Mouse (Mus musculus): ENCODE measurements around the gene Rsl1d1. TPM values are rescaled to one million over a fixed set of nuclear protein-coding genes. Genes with fewer than 3 reads are reported as not detected.

The Rsl1d1 gene
- polyA plus RNA-seq, 2 experiments = 43.6 to 109 TPM

GRCm38 (mm10) chr16:11203600-11204390, 664 bp upstream of the Rsl1d1 start:
- WGBS (ENCODE audit: insufficient replicate concordance) = 3% methylated on average over 24 of the region's 24 CpGs
- Histone ChIP-seq H3K4me3 (ENCODE audit: insufficient read depth in 1 of 2, low read depth in 2 of 2, low read length in 2 of 2) (peak overlapping the region; percentile 79 to 96), H3K9me3 (ENCODE audit: control insufficient read depth, low read length) (no peaks in the 10 kb centered on the region), H3K36me3 (replicated peaks; ENCODE audit: control insufficient read depth, insufficient read depth, low read depth) (peaks cover 38% of the 10 kb centered on the region), H3K27ac (peak overlapping the region; percentile 72), H3K4me2 (ENCODE audit: low read depth) (peak overlapping the region; percentile 96), H3K27me3 (ENCODE audit: control insufficient read depth, insufficient read depth, low read length) (no peaks in the 10 kb centered on the region), H3K9ac (replicated peaks) (peak overlapping the region; percentile 93), H3K4me1 (replicated peaks; ENCODE audit: control insufficient read depth in 2 of 2, insufficient read depth in 2 of 2, low read length in 1 of 2) (peaks cover 13 to 20% of the 10 kb centered on the region in 2 experiments)
- TF ChIP-seq CTCF (IDR thresholded peaks at IDR 0.05; ENCODE audit: low read depth) (no peak), EP300 (IDR thresholded peaks at IDR 0.05; ENCODE audit: low read depth) (no peak)
- peak in 1 of 3 experiments; percentile 12 for DNase-seq (ENCODE audit: low read depth in 3 of 3, low spot score in 3 of 3)
- ATAC-seq (ENCODE audit: insufficient read depth) = peak; percentile 70

- TF ChIP-seq EP300 (IDR thresholded peaks at IDR 0.05; ENCODE audit: low read depth) = no peak
- peak; percentile 31; the same call in 1 of the 2 replicates for TF ChIP-seq CTCF (IDR thresholded peaks at IDR 0.05; ENCODE audit: low read depth)
- no peak for ATAC-seq (ENCODE audit: insufficient read depth)
- 51% methylated on average over 6 of the region's 6 CpGs for WGBS (ENCODE audit: insufficient replicate concordance)
- H3K4me1 ChIP-seq (replicated peaks; ENCODE audit: control insufficient read depth in 2 of 2, insufficient read depth in 2 of 2, low read length in 1 of 2) = peaks cover 13 to 25% of the 10 kb centered on the region in 2 experiments
- H3K4me3 ChIP-seq (ENCODE audit: insufficient read depth in 1 of 2, low read depth in 2 of 2, low read length in 2 of 2) = peak overlapping the region; percentile 79 to 96
- DNase-seq (ENCODE audit: low read depth in 3 of 3, low spot score in 3 of 3) = no peak
- H3K27ac ChIP-seq = no peak overlapping the region
- H3K9ac ChIP-seq (replicated peaks) = peak overlapping the region; percentile 93
- peak overlapping the region; percentile 96 for H3K4me2 ChIP-seq (ENCODE audit: low read depth)
- H3K36me3 ChIP-seq (replicated peaks; ENCODE audit: control insufficient read depth, insufficient read depth, low read depth) = peaks cover 42% of the 10 kb centered on the region
- H3K9me3 ChIP-seq (ENCODE audit: control insufficient read depth, low read length) = no peaks in the 10 kb centered on the region
- no peaks in the 10 kb centered on the region for H3K27me3 ChIP-seq (ENCODE audit: control insufficient read depth, insufficient read depth, low read length)
These were observed 1.3 kb downstream of the Rsl1d1 start for GRCm38 (mm10) chr16:11201740-11202394.

- peaks cover 57% of the 10 kb centered on the region for H3K36me3 ChIP-seq (replicated peaks; ENCODE audit: control insufficient read depth, insufficient read depth, low read depth)
- no peak for DNase-seq (ENCODE audit: low read depth in 3 of 3, low spot score in 3 of 3)
- TF ChIP-seq CTCF (IDR thresholded peaks at IDR 0.05; ENCODE audit: low read depth) (no peak), EP300 (IDR thresholded peaks at IDR 0.05; ENCODE audit: low read depth) (no peak)
- H3K4me3 ChIP-seq (ENCODE audit: insufficient read depth in 1 of 2, low read depth in 2 of 2, low read length in 2 of 2) = no peak overlapping the region
- no peaks in the 10 kb centered on the region for H3K27me3 ChIP-seq (ENCODE audit: control insufficient read depth, insufficient read depth, low read length)
- H3K4me2 ChIP-seq (ENCODE audit: low read depth) = no peak overlapping the region
- no peaks in the 10 kb centered on the region for H3K9me3 ChIP-seq (ENCODE audit: control insufficient read depth, low read length)
- H3K4me1 ChIP-seq (replicated peaks; ENCODE audit: control insufficient read depth in 2 of 2, insufficient read depth in 2 of 2, low read length in 1 of 2) = peaks cover 13 to 25% of the 10 kb centered on the region in 2 experiments
- ATAC-seq (ENCODE audit: insufficient read depth) = no peak
- H3K9ac ChIP-seq (replicated peaks) = no peak overlapping the region
- 82% methylated on average over 3 of the region's 3 CpGs for WGBS (ENCODE audit: insufficient replicate concordance)
- H3K27ac ChIP-seq = no peak overlapping the region
These were observed 2.9 kb downstream of the Rsl1d1 start for GRCm38 (mm10) chr16:11200247-11200646.

- WGBS (ENCODE audit: insufficient replicate concordance) = 50% methylated on average over 2 of the region's 2 CpGs
- Histone ChIP-seq H3K36me3 (replicated peaks; ENCODE audit: control insufficient read depth, insufficient read depth, low read depth) (peaks cover 75% of the 10 kb centered on the region), H3K4me1 (replicated peaks; ENCODE audit: control insufficient read depth in 2 of 2, insufficient read depth in 2 of 2, low read length in 1 of 2) (peaks cover 6 to 12% of the 10 kb centered on the region in 2 experiments), H3K9me3 (ENCODE audit: control insufficient read depth, low read length) (no peaks in the 10 kb centered on the region), H3K27me3 (ENCODE audit: control insufficient read depth, insufficient read depth, low read length) (no peaks in the 10 kb centered on the region), H3K27ac (no peak overlapping the region), H3K9ac (replicated peaks) (no peak overlapping the region), H3K4me2 (ENCODE audit: low read depth) (no peak overlapping the region), H3K4me3 (ENCODE audit: insufficient read depth in 1 of 2, low read depth in 2 of 2, low read length in 2 of 2) (no peak overlapping the region)
- ATAC-seq (ENCODE audit: insufficient read depth) = peak; percentile 36; the same call in 1 of the 2 replicates
- DNase-seq (ENCODE audit: low read depth in 3 of 3, low spot score in 3 of 3) = peak; percentile 47 to 55 (median 52)
- TF ChIP-seq CTCF (IDR thresholded peaks at IDR 0.05; ENCODE audit: low read depth) (no peak), EP300 (IDR thresholded peaks at IDR 0.05; ENCODE audit: low read depth) (no peak)
These were observed 4.7 kb downstream of the Rsl1d1 start for GRCm38 (mm10) chr16:11198467-11198866.

- TF ChIP-seq EP300 (IDR thresholded peaks at IDR 0.05; ENCODE audit: low read depth) (no peak), CTCF (IDR thresholded peaks at IDR 0.05; ENCODE audit: low read depth) (no peak)
- no peak overlapping the region for H3K9ac ChIP-seq (replicated peaks)
- no peak for ATAC-seq (ENCODE audit: insufficient read depth)
- 78% methylated on average over 4 of the region's 4 CpGs for WGBS (ENCODE audit: insufficient replicate concordance)
- H3K9me3 ChIP-seq (ENCODE audit: control insufficient read depth, low read length) = no peaks in the 10 kb centered on the region
- H3K27ac ChIP-seq = no peak overlapping the region
- no peak for DNase-seq (ENCODE audit: low read depth in 3 of 3, low spot score in 3 of 3)
- H3K27me3 ChIP-seq (ENCODE audit: control insufficient read depth, insufficient read depth, low read length) = no peaks in the 10 kb centered on the region
- H3K4me2 ChIP-seq (ENCODE audit: low read depth) = no peak overlapping the region
- H3K4me1 ChIP-seq (replicated peaks; ENCODE audit: control insufficient read depth in 2 of 2, insufficient read depth in 2 of 2, low read length in 1 of 2) = peaks cover 4 to 12% of the 10 kb centered on the region in 2 experiments
- no peak overlapping the region for H3K4me3 ChIP-seq (ENCODE audit: insufficient read depth in 1 of 2, low read depth in 2 of 2, low read length in 2 of 2)
- H3K36me3 ChIP-seq (replicated peaks; ENCODE audit: control insufficient read depth, insufficient read depth, low read depth) = peaks cover 86% of the 10 kb centered on the region
These were observed 6.1 kb downstream of the Rsl1d1 start for GRCm38 (mm10) chr16:11197052-11197451.
